Mouse (Mus musculus): Measurements from ENCODE around the gene Sema4g. TPM values are rescaled to one million over a fixed set of nuclear protein-coding genes. Genes with fewer than 3 reads are reported as not detected.

Gene Sema4g
- total and polyA plus RNA-seq, 2 experiments from 2014 or later, result 18.7 to 63.2 TPM

GRCm38 (mm10) chr19:45016341-45017215 lies 27.7 kb downstream of the Sema4g start:
- peak overlapping the region; percentile 88 for H3K4me2 ChIP-seq (ENCODE audit: low read depth, low read length, poor library complexity, severe bottlenecking)
- peak; percentile 26; the same call in 1 of the 2 replicates for ATAC-seq (ENCODE audit: low FRiP score)
- H3K36me3 ChIP-seq (ENCODE audit: insufficient read depth, low read length), result peaks cover 2% of the 10 kb centered on the region; the same call in 1 of the 2 replicates
- peaks cover 15% of the 10 kb centered on the region for H3K4me1 ChIP-seq (ENCODE audit: insufficient read depth, low read length)
- H3K27ac ChIP-seq (ENCODE audit: low read depth, low read length), result peak overlapping the region; percentile 82
- DNase-seq (ENCODE audit: low spot score), result peak; percentile 81
- WGBS, result 1% methylated on average over 16 of the region's 18 CpGs
- H3K4me3 ChIP-seq (ENCODE audit: low read depth, low read length), result peak overlapping the region; percentile 72
- H3K9me3 ChIP-seq (ENCODE audit: low read length), result no peaks in the 10 kb centered on the region
- peak overlapping the region; percentile 69 for H3K9ac ChIP-seq (replicated peaks; ENCODE audit: low read length, poor library complexity, severe bottlenecking)
- H3K27me3 ChIP-seq (ENCODE audit: insufficient read depth, low read length), result no peaks in the 10 kb centered on the region
- TF ChIP-seq CTCF (IDR thresholded peaks at IDR 0.05), result no peak

- peak; percentile 92 for DNase-seq (ENCODE audit: low spot score)
- WGBS, result 0% methylated on average over 14 of the region's 27 CpGs
- H3K9ac ChIP-seq (replicated peaks; ENCODE audit: low read length, poor library complexity, severe bottlenecking), result peak overlapping the region; percentile 69
Measured at GRCm38 (mm10) chr19:45017216-45017771, 28.4 kb downstream of the Sema4g start.

GRCm38 (mm10) chr19:45017909-45018308 lies 29.0 kb downstream of the Sema4g start:
- Histone ChIP-seq H3K27ac (ENCODE audit: low read depth, low read length) (peak overlapping the region; percentile 82), H3K4me1 (ENCODE audit: insufficient read depth, low read length) (peaks cover 15% of the 10 kb centered on the region), H3K36me3 (ENCODE audit: insufficient read depth, low read length) (no peaks in the 10 kb centered on the region; the same call in 1 of the 2 replicates), H3K4me2 (ENCODE audit: low read depth, low read length, poor library complexity, severe bottlenecking) (peak overlapping the region; percentile 88), H3K4me3 (ENCODE audit: low read depth, low read length) (peak overlapping the region; percentile 72), H3K9ac (replicated peaks; ENCODE audit: low read length, poor library complexity, severe bottlenecking) (peak overlapping the region; percentile 69), H3K9me3 (ENCODE audit: low read length) (no peaks in the 10 kb centered on the region), H3K27me3 (ENCODE audit: insufficient read depth, low read length) (no peaks in the 10 kb centered on the region)
- WGBS, result 0% methylated on average over 14 of the region's 48 CpGs
- no peak for TF ChIP-seq CTCF (IDR thresholded peaks at IDR 0.05)
- DNase-seq (ENCODE audit: low spot score) (peak; percentile 80), ATAC-seq (ENCODE audit: low FRiP score) (peak; percentile 69)

More at GRCm38 (mm10) chr19:45017216-45017771, 28.4 kb downstream of the Sema4g start:
- no peaks in the 10 kb centered on the region for H3K9me3 ChIP-seq (ENCODE audit: low read length)
- peaks cover under 1% of the 10 kb centered on the region; the same call in 1 of the 2 replicates for H3K36me3 ChIP-seq (ENCODE audit: insufficient read depth, low read length)
- H3K4me2 ChIP-seq (ENCODE audit: low read depth, low read length, poor library complexity, severe bottlenecking), result peak overlapping the region; percentile 88
- H3K4me3 ChIP-seq (ENCODE audit: low read depth, low read length), result peak overlapping the region; percentile 72
- H3K4me1 ChIP-seq (ENCODE audit: insufficient read depth, low read length), result peaks cover 15% of the 10 kb centered on the region
- H3K27ac ChIP-seq (ENCODE audit: low read depth, low read length), result peak overlapping the region; percentile 82
- no peaks in the 10 kb centered on the region for H3K27me3 ChIP-seq (ENCODE audit: insufficient read depth, low read length)
- peak; percentile 66 for TF ChIP-seq CTCF (IDR thresholded peaks at IDR 0.05)
- peak; percentile 62 for ATAC-seq (ENCODE audit: low FRiP score)

GRCm38 (mm10) chr19:45018351-45018831 lies 29.5 kb downstream of the Sema4g start:
- TF ChIP-seq CTCF (IDR thresholded peaks at IDR 0.05), result no peak
- ATAC-seq (ENCODE audit: low FRiP score), result peak; percentile 2; the same call in 1 of the 2 replicates
- peak overlapping the region; percentile 82 for H3K27ac ChIP-seq (ENCODE audit: low read depth, low read length)
- peaks cover 15% of the 10 kb centered on the region for H3K4me1 ChIP-seq (ENCODE audit: insufficient read depth, low read length)
- H3K4me2 ChIP-seq (ENCODE audit: low read depth, low read length, poor library complexity, severe bottlenecking), result peak overlapping the region; percentile 88
- peak overlapping the region; percentile 69 for H3K9ac ChIP-seq (replicated peaks; ENCODE audit: low read length, poor library complexity, severe bottlenecking)
- peak overlapping the region; percentile 72 for H3K4me3 ChIP-seq (ENCODE audit: low read depth, low read length)
- H3K27me3 ChIP-seq (ENCODE audit: insufficient read depth, low read length), result no peaks in the 10 kb centered on the region
- no peak for DNase-seq (ENCODE audit: low spot score)
- H3K9me3 ChIP-seq (ENCODE audit: low read length), result no peaks in the 10 kb centered on the region
- no peaks in the 10 kb centered on the region; the same call in 1 of the 2 replicates for H3K36me3 ChIP-seq (ENCODE audit: insufficient read depth, low read length)
- 0% methylated on average over 12 of the region's 13 CpGs for WGBS

GRCm38 (mm10) chr19:45020348-45020747 lies 31.4 kb downstream of the Sema4g start:
- DNase-seq (ENCODE audit: low spot score) (no peak), ATAC-seq (ENCODE audit: low FRiP score) (no peak)
- no peak overlapping the region for H3K4me3 ChIP-seq (ENCODE audit: low read depth, low read length)
- 69% methylated on average over 6 of the region's 6 CpGs for WGBS
- peaks cover 8% of the 10 kb centered on the region for H3K4me1 ChIP-seq (ENCODE audit: insufficient read depth, low read length)
- H3K9me3 ChIP-seq (ENCODE audit: low read length), result no peaks in the 10 kb centered on the region
- no peaks in the 10 kb centered on the region for H3K27me3 ChIP-seq (ENCODE audit: insufficient read depth, low read length)
- peaks cover 5% of the 10 kb centered on the region; the same call in 1 of the 2 replicates for H3K36me3 ChIP-seq (ENCODE audit: insufficient read depth, low read length)
- no peak for TF ChIP-seq CTCF (IDR thresholded peaks at IDR 0.05)
- H3K9ac ChIP-seq (replicated peaks; ENCODE audit: low read length, poor library complexity, severe bottlenecking), result no peak overlapping the region
- H3K27ac ChIP-seq (ENCODE audit: low read depth, low read length), result no peak overlapping the region
- 0 out of 2 replicates have a peak overlapping the region, but pooled peaks have one; percentile 0 for H3K4me2 ChIP-seq (ENCODE audit: low read depth, low read length, poor library complexity, severe bottlenecking)
